Mouse (Mus musculus): ENCODE measurements around the gene Adrb1. TPM values are rescaled to one million over a fixed set of nuclear protein-coding genes. Genes with fewer than 3 reads are reported as not detected.

Adrb1 gene
- polyA plus RNA-seq, 1 experiment from 2014 or later, result 1.1 TPM

- no peak for DNase-seq (ENCODE audit: low spot score)
These were observed 18.5 kb upstream of the Adrb1 start for GRCm38 (mm10) chr19:56703238-56704097.

GRCm38 (mm10) chr19:56705026-56705675 lies 16.8 kb upstream of the Adrb1 start:
- DNase-seq (ENCODE audit: low spot score), result no peak

- no peak for DNase-seq (ENCODE audit: low spot score)
These were observed 13.2 kb upstream of the Adrb1 start for GRCm38 (mm10) chr19:56708794-56709193.

GRCm38 (mm10) chr19:56710131-56710905 lies 11.7 kb upstream of the Adrb1 start:
- DNase-seq (ENCODE audit: low spot score), result no peak

- no peak for DNase-seq (ENCODE audit: low spot score)
These were observed 8.4 kb upstream of the Adrb1 start for GRCm38 (mm10) chr19:56713613-56714012.

GRCm38 (mm10) chr19:56714661-56715170 lies 7.3 kb upstream of the Adrb1 start:
- DNase-seq (ENCODE audit: low spot score), result no peak

GRCm38 (mm10) chr19:56718046-56718445 lies 4.0 kb upstream of the Adrb1 start:
- DNase-seq (ENCODE audit: low spot score), result no peak

- no peak for DNase-seq (ENCODE audit: low spot score)
These were observed 1.1 kb upstream of the Adrb1 start for GRCm38 (mm10) chr19:56720882-56721281.

GRCm38 (mm10) chr19:56722291-56722707 lies 300 bp downstream of the Adrb1 start:
- DNase-seq (ENCODE audit: low spot score), result no peak

GRCm38 (mm10) chr19:56722711-56723330 lies 822 bp downstream of the Adrb1 start:
- DNase-seq (ENCODE audit: low spot score), result peak; percentile 17

GRCm38 (mm10) chr19:56723331-56724125 lies 1.5 kb downstream of the Adrb1 start:
- DNase-seq (ENCODE audit: low spot score), result peak; percentile 21

- no peak for DNase-seq (ENCODE audit: low spot score)
These were observed 2.2 kb downstream of the Adrb1 start for GRCm38 (mm10) chr19:56724126-56724597.

- DNase-seq (ENCODE audit: low spot score), result no peak
These were observed 5.3 kb downstream of the Adrb1 start for GRCm38 (mm10) chr19:56727170-56727877.

- DNase-seq (ENCODE audit: low spot score), result no peak
These were observed 12.1 kb downstream of the Adrb1 start for GRCm38 (mm10) chr19:56734033-56734572.

GRCm38 (mm10) chr19:56735747-56736146 lies 13.7 kb downstream of the Adrb1 start:
- no peak for DNase-seq (ENCODE audit: low spot score)

- no peak for DNase-seq (ENCODE audit: low spot score)
These were observed 14.3 kb downstream of the Adrb1 start for GRCm38 (mm10) chr19:56736287-56736686.

- DNase-seq (ENCODE audit: low spot score), result peak; percentile 54
These were observed 23.1 kb downstream of the Adrb1 start for GRCm38 (mm10) chr19:56745061-56745460.

GRCm38 (mm10) chr19:56745528-56745927 lies 23.5 kb downstream of the Adrb1 start:
- no peak for DNase-seq (ENCODE audit: low spot score)

GRCm38 (mm10) chr19:56746618-56747017 lies 24.6 kb downstream of the Adrb1 start:
- DNase-seq (ENCODE audit: low spot score), result no peak
